Mouse (Mus musculus) limb, embryonic 12.5 days (tissue): ENCODE measurements around the gene Bcor. TPM values are rescaled to one million over a fixed set of nuclear protein-coding genes. Genes with fewer than 3 reads are reported as not detected.

Experiments
- ATAC-seq: fragments of 200-750 bp; cut with Nextera tagmentation; 2 replicates; pipeline ENCODE4 v1.8.0; 2017; ENCODE audit warnings: low read depth, moderate TSS enrichment; ENCODE audit not compliant: insufficient number of reproducible peaks, insufficient read depth, low FRiP score, low TSS enrichment
- H3K27ac ChIP-seq: fragments of 300-500 bp; sonication (generic); 2 replicates; pipeline ENCODE4 v1.5.1; 2016; ENCODE audit warnings: mild to moderate bottlenecking, moderate library complexity
- H3K27me3 ChIP-seq: fragments of 300-500 bp; sonication (generic); 2 replicates; pipeline ENCODE4 v1.6.1; 2016; ENCODE audit warnings: mild to moderate bottlenecking, moderate library complexity
- H3K36me3 ChIP-seq: fragments of 300-500 bp; sonication (generic); 2 replicates; pipeline ENCODE4 v1.6.1; 2016; ENCODE audit warnings: mild to moderate bottlenecking, moderate library complexity
- H3K4me1 ChIP-seq: fragments of 300-500 bp; sonication (generic); replicated peaks from 2 replicates; pipeline ENCODE4 v1.6.1; 2016
- H3K4me2 ChIP-seq: fragments of 300-500 bp; sonication (generic); 2 replicates; pipeline ENCODE4 v1.6.1; 2016; ENCODE audit warnings: mild to moderate bottlenecking, moderate library complexity
- H3K4me3 ChIP-seq: fragments of 300-500 bp; sonication (generic); replicated peaks from 2 replicates; pipeline ENCODE4 v1.5.1; 2016; ENCODE audit warnings: mild to moderate bottlenecking
- H3K9ac ChIP-seq: fragments of 300-500 bp; sonication (generic); replicated peaks from 2 replicates; pipeline ENCODE4 v1.6.1; 2016; ENCODE audit warnings: mild to moderate bottlenecking, moderate library complexity
- H3K9me3 ChIP-seq: fragments of 300-500 bp; sonication (generic); 2 replicates; pipeline ENCODE4 v1.6.1; 2016; ENCODE audit warnings: mild to moderate bottlenecking, moderate library complexity
- WGBS: fragments of 180-500 bp; shearing (Covaris S2); methylation state at CpG from one replicate; pipeline ENCODE4 v1.1.7; 2016; 5-methylcytosine and 5-hydroxymethylcytosine counted together
- polyA plus RNA-seq: library from polyadenylated mRNA; unstranded; fragments of >200 nt; fragmentation: Nextera tagmentation; extraction: Ambion mirVana; gene quantifications from 2 replicates; pipeline ENCODE4 v1.2.1, GENCODE M21; 2016

Gene Bcor
- polyA plus RNA-seq, 1 experiment from 2014 or later, result 25.6 TPM

- peak overlapping the region; percentile 17; the same call in 1 of the 2 replicates for H3K4me2 ChIP-seq
- ATAC-seq, result no peak
Measured at GRCm38 (mm10) chrX:12082736-12083135, 77.4 kb downstream of the Bcor start.

GRCm38 (mm10) chrX:12082184-12082583, 78.0 kb downstream of the Bcor start:
- WGBS, result 6% methylated on average over 5 of the region's 5 CpGs
- no peaks in the 10 kb centered on the region for H3K36me3 ChIP-seq
- no peak overlapping the region for H3K27ac ChIP-seq
- no peak overlapping the region for H3K9ac ChIP-seq
- H3K4me3 ChIP-seq, result no peak overlapping the region
- H3K4me2 ChIP-seq, result peak overlapping the region; percentile 82
- H3K4me1 ChIP-seq, result peaks cover 50% of the 10 kb centered on the region
- ATAC-seq, result no peak
- peaks cover 96% of the 10 kb centered on the region for H3K27me3 ChIP-seq
- no peaks in the 10 kb centered on the region for H3K9me3 ChIP-seq

More at GRCm38 (mm10) chrX:12082736-12083135, 77.4 kb downstream of the Bcor start:
- H3K9ac ChIP-seq, result no peak overlapping the region
- H3K4me1 ChIP-seq, result peaks cover 55% of the 10 kb centered on the region
- H3K9me3 ChIP-seq, result no peaks in the 10 kb centered on the region
- 2% methylated on average over 16 of the region's 16 CpGs for WGBS
- H3K36me3 ChIP-seq, result no peaks in the 10 kb centered on the region
- H3K27me3 ChIP-seq, result peaks cover 96% of the 10 kb centered on the region
- H3K4me3 ChIP-seq, result 0 out of 2 replicates have a peak overlapping the region, but pooled peaks have one; percentile 1
- H3K27ac ChIP-seq, result peak overlapping the region; percentile 64

- peaks cover 96% of the 10 kb centered on the region for H3K27me3 ChIP-seq
- H3K9me3 ChIP-seq, result no peaks in the 10 kb centered on the region
- ATAC-seq, result no peak
- no peak overlapping the region for H3K27ac ChIP-seq
- H3K4me3 ChIP-seq, result peak overlapping the region; percentile 63
- peak overlapping the region; percentile 82 for H3K4me2 ChIP-seq
- WGBS, result 5% methylated on average over 22 of the region's 22 CpGs
- H3K36me3 ChIP-seq, result no peaks in the 10 kb centered on the region
- H3K4me1 ChIP-seq, result peaks cover 46% of the 10 kb centered on the region
- no peak overlapping the region for H3K9ac ChIP-seq
Measured at GRCm38 (mm10) chrX:12081741-12082155, 78.4 kb downstream of the Bcor start.

- peaks cover 96% of the 10 kb centered on the region for H3K27me3 ChIP-seq
- H3K4me3 ChIP-seq, result peak overlapping the region; percentile 63
- peak overlapping the region; percentile 80 for H3K9ac ChIP-seq
- peak overlapping the region; percentile 91 for H3K27ac ChIP-seq
- peak overlapping the region; percentile 82 for H3K4me2 ChIP-seq
- under 1% methylated on average over 61 of the region's 61 CpGs for WGBS
- H3K4me1 ChIP-seq, result peaks cover 42% of the 10 kb centered on the region
- H3K36me3 ChIP-seq, result no peaks in the 10 kb centered on the region
- no peak for ATAC-seq
- H3K9me3 ChIP-seq, result no peaks in the 10 kb centered on the region
Measured at GRCm38 (mm10) chrX:12080904-12081740, 79.0 kb downstream of the Bcor start.

- Histone ChIP-seq H3K4me2 (peak overlapping the region; percentile 82), H3K36me3 (no peaks in the 10 kb centered on the region), H3K27me3 (peaks cover 96% of the 10 kb centered on the region), H3K27ac (peak overlapping the region; percentile 91), H3K4me3 (peak overlapping the region; percentile 63), H3K4me1 (peaks cover 38% of the 10 kb centered on the region), H3K9ac (peak overlapping the region; percentile 80), H3K9me3 (no peaks in the 10 kb centered on the region)
- ATAC-seq, result peak; percentile 54; the same call in 1 of the 2 replicates
- under 1% methylated on average over 46 of the region's 97 CpGs for WGBS
Measured at GRCm38 (mm10) chrX:12080095-12080903, 79.9 kb downstream of the Bcor start.

- H3K27ac ChIP-seq, result peak overlapping the region; percentile 91
- no peaks in the 10 kb centered on the region for H3K9me3 ChIP-seq
- H3K36me3 ChIP-seq, result no peaks in the 10 kb centered on the region
- WGBS, result under 1% methylated on average over 59 of the region's 79 CpGs
- H3K4me1 ChIP-seq, result peaks cover 37% of the 10 kb centered on the region
- H3K4me3 ChIP-seq, result peak overlapping the region; percentile 63
- H3K9ac ChIP-seq, result peak overlapping the region; percentile 80
- H3K4me2 ChIP-seq, result peak overlapping the region; percentile 82
- peaks cover 96% of the 10 kb centered on the region for H3K27me3 ChIP-seq
- no peak for ATAC-seq
Measured at GRCm38 (mm10) chrX:12079309-12080094, 80.7 kb downstream of the Bcor start.

GRCm38 (mm10) chrX:12079059-12079308, 81.2 kb downstream of the Bcor start:
- WGBS, result 0% methylated on average over 11 of the region's 27 CpGs
- H3K4me2 ChIP-seq, result peak overlapping the region; percentile 82
- no peak for ATAC-seq
- H3K9ac ChIP-seq, result peak overlapping the region; percentile 80
- peak overlapping the region; percentile 91 for H3K27ac ChIP-seq
- peaks cover 98% of the 10 kb centered on the region for H3K27me3 ChIP-seq
- H3K4me3 ChIP-seq, result peak overlapping the region; percentile 63
- H3K4me1 ChIP-seq, result peaks cover 39% of the 10 kb centered on the region
- H3K36me3 ChIP-seq, result no peaks in the 10 kb centered on the region
- H3K9me3 ChIP-seq, result no peaks in the 10 kb centered on the region

GRCm38 (mm10) chrX:12078195-12079058, 81.7 kb downstream of the Bcor start:
- peak overlapping the region; percentile 63 for H3K4me3 ChIP-seq
- peak overlapping the region; percentile 91 for H3K27ac ChIP-seq
- H3K4me1 ChIP-seq, result peaks cover 39% of the 10 kb centered on the region
- no peak for ATAC-seq
- H3K36me3 ChIP-seq, result no peaks in the 10 kb centered on the region
- 3% methylated on average over 73 of the region's 73 CpGs for WGBS
- H3K9ac ChIP-seq, result peak overlapping the region; percentile 80
- peaks cover 98% of the 10 kb centered on the region for H3K27me3 ChIP-seq
- no peaks in the 10 kb centered on the region for H3K9me3 ChIP-seq
- H3K4me2 ChIP-seq, result peak overlapping the region; percentile 82

GRCm38 (mm10) chrX:12077601-12077980, 82.6 kb downstream of the Bcor start:
- H3K4me1 ChIP-seq, result peaks cover 39% of the 10 kb centered on the region
- H3K36me3 ChIP-seq, result no peaks in the 10 kb centered on the region
- 0 out of 2 replicates have a peak overlapping the region, but pooled peaks have one; percentile 7 for H3K27ac ChIP-seq
- under 1% methylated on average over 22 of the region's 22 CpGs for WGBS
- ATAC-seq, result no peak
- H3K9me3 ChIP-seq, result no peaks in the 10 kb centered on the region
- peak overlapping the region; percentile 82 for H3K4me2 ChIP-seq
- H3K4me3 ChIP-seq, result peak overlapping the region; percentile 63
- peaks cover 98% of the 10 kb centered on the region for H3K27me3 ChIP-seq
- peak overlapping the region; percentile 64 for H3K9ac ChIP-seq
